Mouse (Mus musculus) hindbrain, embryonic 11.5 days (tissue): ENCODE measurements at regions not wholly inside any gene's neighbourhood (a gene's known extent, or its start where the extent isn't known, plus 50 kb on each side); places are given as distances from the start of the nearest gene placed in this dataset.
A peak's percentile ranks its signal among the peaks of the same experiment; 100 is the strongest.

Source experiments
- ATAC-seq: fragments of 200-750 bp; cut with Nextera tagmentation; 2 replicates; pipeline ENCODE4 v1.8.0; 2017; ENCODE audit warnings: mild to moderate bottlenecking, moderate TSS enrichment, moderate library complexity; ENCODE audit not compliant: low FRiP score
- DNase-seq: peaks from one replicate; pipeline ENCODE4 v3.0.0-alpha.2; 2015; ENCODE audit warnings: low spot score
- H3K27ac ChIP-seq: fragments of 300-500 bp; sonication (generic); 2 replicates; pipeline ENCODE4 v1.5.1; 2014; ENCODE audit warnings: mild to moderate bottlenecking, low read depth, low read length
- H3K27me3 ChIP-seq: fragments of 300-500 bp; sonication (generic); 2 replicates; pipeline ENCODE4 v1.6.1; 2014; ENCODE audit warnings: mild to moderate bottlenecking, low read length, moderate library complexity, mixed read lengths; ENCODE audit not compliant: control insufficient read depth, insufficient read depth
- H3K36me3 ChIP-seq: fragments of 300-500 bp; sonication (generic); 2 replicates; pipeline ENCODE4 v1.6.1; 2014; ENCODE audit warnings: mild to moderate bottlenecking, low read length, moderate library complexity, mixed read lengths; ENCODE audit not compliant: control insufficient read depth, insufficient read depth
- H3K4me1 ChIP-seq: fragments of 300-500 bp; sonication (generic); replicated peaks from 2 replicates; pipeline ENCODE4 v1.6.1; 2014; ENCODE audit warnings: low read length, mixed read lengths; ENCODE audit not compliant: control insufficient read depth, insufficient read depth
- H3K4me2 ChIP-seq: fragments of 300-500 bp; sonication (generic); replicated peaks from 2 replicates; pipeline ENCODE4 v1.6.1; 2014; ENCODE audit warnings: mild to moderate bottlenecking, low read depth, low read length
- H3K4me3 ChIP-seq: fragments of 300-500 bp; sonication (generic); 2 replicates; pipeline ENCODE4 v1.5.1; 2014; ENCODE audit warnings: low read depth, low read length
- H3K9ac ChIP-seq: fragments of 300-500 bp; sonication (generic); 2 replicates; pipeline ENCODE4 v1.6.1; 2014; ENCODE audit warnings: low read depth, low read length
- H3K9me3 ChIP-seq: fragments of 300-500 bp; sonication (generic); 2 replicates; pipeline ENCODE4 v1.6.1; 2016; ENCODE audit warnings: low read length; ENCODE audit not compliant: control insufficient read depth
- WGBS: fragments of 180-500 bp; shearing (Covaris S2); extraction: QIAGEN DNeasy Blood & Tissue Kit; methylation state at CpG from one replicate; pipeline ENCODE4 v1.1.7; 2014; 5-methylcytosine and 5-hydroxymethylcytosine counted together

DNA sequence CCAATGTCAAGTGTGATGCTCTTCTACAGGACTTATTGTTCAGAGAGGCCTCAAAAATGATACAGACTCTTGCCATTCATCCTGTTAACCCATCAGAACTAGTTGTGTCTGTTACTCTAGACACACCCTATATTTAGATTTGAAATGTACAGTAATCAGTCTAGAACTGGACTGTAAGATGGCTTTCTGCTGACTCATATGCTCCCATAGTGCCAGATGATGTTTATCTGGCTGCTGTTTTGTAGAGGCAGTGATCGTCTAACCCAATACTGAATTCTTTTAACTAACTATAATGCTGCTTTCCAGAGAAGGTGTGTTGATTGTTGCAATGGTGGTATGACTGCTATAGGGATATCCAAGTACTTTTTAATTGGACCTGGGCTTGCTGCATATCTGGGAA lies 185.9 kb upstream of the Npsr1 start:
- DNase-seq (no peak), ATAC-seq (no peak)
- H3K27ac ChIP-seq = no peak overlapping the region
- H3K36me3 ChIP-seq = no peaks in the 10 kb centered on the region
- H3K9me3 ChIP-seq = no peaks in the 10 kb centered on the region
- WGBS = 90% methylated on average over 1 of the region's 1 CpGs
- H3K4me1 ChIP-seq = no peaks in the 10 kb centered on the region
- no peak overlapping the region for H3K4me2 ChIP-seq
- H3K27me3 ChIP-seq = no peaks in the 10 kb centered on the region
- H3K9ac ChIP-seq = no peak overlapping the region
- H3K4me3 ChIP-seq = no peak overlapping the region

DNA sequence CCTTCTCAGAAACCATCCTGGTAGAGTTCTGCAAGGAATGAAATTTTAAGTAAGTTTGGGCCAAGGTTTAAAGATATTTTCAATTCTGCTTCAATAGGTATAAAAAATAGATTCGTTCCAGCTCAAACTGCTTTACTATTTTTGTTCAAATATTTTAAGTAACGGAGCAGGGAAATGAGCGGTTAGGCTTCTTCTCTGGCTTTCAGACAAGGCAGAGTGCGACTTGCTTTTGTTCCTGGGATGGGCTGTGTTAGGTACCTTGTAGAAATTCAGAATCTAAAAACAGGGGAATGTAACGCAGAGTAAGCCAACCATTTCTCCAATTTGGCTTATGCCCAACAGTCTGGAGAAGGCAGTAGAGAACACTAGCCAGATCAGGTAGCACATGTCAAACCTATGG lies 180.5 kb upstream of the Npsr1 start:
- ATAC-seq = no peak
- no peak overlapping the region for H3K4me3 ChIP-seq
- H3K27ac ChIP-seq = no peak overlapping the region
- DNase-seq = no peak
- no peak overlapping the region for H3K4me2 ChIP-seq
- no peaks in the 10 kb centered on the region for H3K4me1 ChIP-seq
- H3K9ac ChIP-seq = no peak overlapping the region
- 91% methylated on average over 5 of the region's 5 CpGs for WGBS
- H3K27me3 ChIP-seq = no peaks in the 10 kb centered on the region
- no peaks in the 10 kb centered on the region for H3K36me3 ChIP-seq
- no peaks in the 10 kb centered on the region for H3K9me3 ChIP-seq

DNA sequence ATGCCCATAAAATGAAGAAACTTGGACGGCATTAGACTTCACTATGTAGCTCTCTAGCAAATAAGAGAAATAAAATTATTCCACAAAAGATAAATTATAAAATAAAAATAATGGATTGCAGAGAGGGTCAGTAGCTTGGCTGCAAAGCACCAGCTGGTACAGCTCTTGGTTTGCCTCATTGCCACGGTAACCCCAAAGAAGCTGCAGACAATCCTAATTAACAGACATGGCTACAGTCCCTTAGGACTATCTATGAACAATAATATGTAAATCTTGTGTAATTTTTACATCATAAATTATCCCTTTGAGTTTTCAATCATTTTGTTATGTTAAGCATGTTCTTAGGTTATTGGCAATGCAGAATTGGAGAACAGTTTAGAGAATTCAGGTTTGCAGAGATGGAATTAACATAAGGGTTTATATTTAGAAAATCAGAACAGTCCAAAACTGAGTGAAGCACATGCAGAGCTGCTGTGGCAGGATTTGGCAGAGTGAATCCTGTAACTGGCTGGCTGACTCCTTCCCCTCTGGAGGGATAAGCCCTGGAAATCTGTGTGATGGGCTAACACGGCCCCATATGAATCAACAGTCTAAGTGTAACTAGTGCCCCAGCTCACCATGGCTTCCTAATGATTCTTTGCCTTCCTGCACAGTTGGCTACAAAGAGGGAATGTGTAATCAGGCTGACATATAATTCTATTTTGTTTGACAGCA lies 178.4 kb upstream of the Npsr1 start:
- H3K27ac ChIP-seq = no peak overlapping the region
- DNase-seq (peak; percentile 19), ATAC-seq (peak; percentile 91)
- H3K9ac ChIP-seq = no peak overlapping the region
- H3K9me3 ChIP-seq = no peaks in the 10 kb centered on the region
- H3K27me3 ChIP-seq = no peaks in the 10 kb centered on the region
- H3K4me1 ChIP-seq = no peaks in the 10 kb centered on the region
- H3K4me3 ChIP-seq = no peak overlapping the region
- 76% methylated on average over 3 of the region's 3 CpGs for WGBS
- H3K4me2 ChIP-seq = no peak overlapping the region
- H3K36me3 ChIP-seq = no peaks in the 10 kb centered on the region

DNA sequence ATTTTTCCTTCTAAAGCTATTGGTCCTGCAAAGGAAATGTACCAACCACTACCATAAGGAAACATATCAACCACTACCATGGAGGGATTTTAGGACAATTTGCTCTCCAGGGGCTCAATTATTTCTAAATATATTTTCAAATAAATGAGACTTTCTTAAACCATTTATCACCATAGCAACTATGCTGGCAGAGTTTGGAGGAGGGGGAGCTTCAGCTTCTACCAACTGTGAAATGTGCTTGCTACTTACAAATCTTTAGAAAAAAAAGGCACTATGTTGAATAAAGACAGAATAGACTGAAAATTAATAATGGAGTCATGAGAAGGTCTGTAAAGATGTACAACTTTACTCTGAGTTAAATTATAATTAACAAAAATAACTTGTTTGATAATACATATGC lies 165.6 kb upstream of the Npsr1 start:
- H3K27ac ChIP-seq = no peak overlapping the region
- H3K9me3 ChIP-seq = no peaks in the 10 kb centered on the region
- no peak for ATAC-seq
- no peak for DNase-seq
- no peaks in the 10 kb centered on the region for H3K4me1 ChIP-seq
- no peak overlapping the region for H3K9ac ChIP-seq
- H3K27me3 ChIP-seq = no peaks in the 10 kb centered on the region
- H3K4me2 ChIP-seq = no peak overlapping the region
- no peak overlapping the region for H3K4me3 ChIP-seq
- H3K36me3 ChIP-seq = no peaks in the 10 kb centered on the region

DNA sequence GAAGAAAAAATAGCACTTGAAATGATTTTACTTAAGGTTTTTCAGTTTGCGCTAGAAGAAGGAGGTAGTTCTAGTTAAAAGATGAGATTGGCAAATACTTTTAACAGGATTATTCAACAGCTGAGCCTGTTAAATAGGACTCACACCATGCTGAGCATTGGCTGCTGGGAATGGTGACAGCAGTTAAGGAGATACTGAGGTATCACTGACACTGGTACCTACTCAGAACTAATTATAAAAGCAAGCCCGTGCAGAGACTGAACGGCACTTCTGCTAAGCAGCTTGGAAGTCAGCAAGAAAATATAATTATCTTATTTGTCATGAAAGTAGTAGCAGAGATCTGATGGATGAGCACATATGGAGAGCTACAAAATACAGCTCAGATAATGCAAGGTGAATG lies 163.5 kb upstream of the Npsr1 start:
- no peak overlapping the region for H3K9ac ChIP-seq
- H3K9me3 ChIP-seq = no peaks in the 10 kb centered on the region
- DNase-seq (no peak), ATAC-seq (no peak)
- H3K4me3 ChIP-seq = no peak overlapping the region
- no peak overlapping the region for H3K4me2 ChIP-seq
- H3K4me1 ChIP-seq = no peaks in the 10 kb centered on the region
- H3K36me3 ChIP-seq = no peaks in the 10 kb centered on the region
- no peak overlapping the region for H3K27ac ChIP-seq
- H3K27me3 ChIP-seq = no peaks in the 10 kb centered on the region
- WGBS = 94% methylated on average over 3 of the region's 3 CpGs

DNA sequence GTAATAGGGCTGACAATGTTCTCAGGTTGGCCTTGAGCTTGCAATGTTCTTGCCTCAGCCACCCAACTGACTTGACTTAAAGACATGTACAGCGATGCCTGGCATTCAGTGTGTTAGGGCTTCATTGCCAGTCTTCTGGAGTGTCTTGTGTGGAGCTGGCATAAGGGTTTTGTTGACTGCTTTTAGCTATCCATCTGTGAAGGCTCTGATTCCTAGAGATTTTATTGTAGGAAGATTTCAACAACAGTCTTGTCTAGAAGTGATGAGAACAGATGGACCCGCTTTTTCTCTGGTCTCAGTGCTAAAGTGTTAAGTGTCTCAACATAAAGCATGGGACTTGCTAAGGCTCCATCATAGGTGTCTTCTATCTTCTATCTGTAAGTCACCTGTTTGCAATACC lies 145.3 kb upstream of the Npsr1 start:
- Histone ChIP-seq H3K27ac (no peak overlapping the region), H3K27me3 (no peaks in the 10 kb centered on the region), H3K4me1 (no peaks in the 10 kb centered on the region), H3K4me2 (no peak overlapping the region), H3K9me3 (no peaks in the 10 kb centered on the region), H3K4me3 (no peak overlapping the region), H3K36me3 (no peaks in the 10 kb centered on the region), H3K9ac (no peak overlapping the region)
- ATAC-seq = no peak
- DNase-seq = no peak
- WGBS = 91% methylated on average over 2 of the region's 2 CpGs

DNA sequence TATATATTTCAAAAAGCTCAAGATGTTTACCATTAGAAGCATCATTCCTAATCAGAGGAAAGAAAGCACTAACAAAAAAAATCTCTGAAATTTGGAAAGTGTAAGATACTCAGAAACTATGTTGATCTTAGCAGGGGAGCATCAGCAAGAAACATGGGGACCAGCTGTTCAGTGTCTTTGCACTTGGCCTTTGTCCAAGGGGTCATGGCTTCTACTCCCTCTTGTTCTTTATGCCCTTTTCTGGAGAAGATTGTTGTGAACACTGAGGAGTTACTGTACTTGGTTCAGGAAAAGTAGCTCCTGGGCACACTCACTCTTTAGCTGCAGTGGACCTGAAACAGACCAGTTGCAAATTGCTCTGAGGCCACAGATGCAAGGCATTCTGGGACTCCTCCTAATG lies 141.2 kb upstream of the Npsr1 start:
- no peaks in the 10 kb centered on the region for H3K4me1 ChIP-seq
- ATAC-seq = no peak

DNA sequence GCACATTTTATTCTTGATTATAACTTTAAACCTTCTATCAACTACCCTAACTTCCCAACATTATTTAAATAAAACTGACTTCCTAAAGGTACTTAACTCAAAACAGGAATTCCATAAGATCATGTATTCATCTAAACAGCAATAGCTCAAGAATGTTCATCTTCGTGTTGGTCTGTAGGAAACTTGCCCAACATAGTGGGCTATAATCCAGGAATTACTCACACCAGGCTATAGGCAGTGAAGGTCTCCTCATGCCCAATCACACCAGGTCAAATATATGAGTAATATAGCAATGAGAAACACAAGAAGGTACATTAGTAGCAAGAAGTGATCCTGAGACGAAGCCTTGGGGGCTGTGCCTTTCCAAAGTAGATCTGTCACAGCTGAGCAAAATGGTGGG lies 128.1 kb upstream of the Npsr1 start:
- WGBS = 77% methylated on average over 2 of the region's 2 CpGs
- no peaks in the 10 kb centered on the region for H3K9me3 ChIP-seq
- no peaks in the 10 kb centered on the region for H3K36me3 ChIP-seq
- H3K4me3 ChIP-seq = no peak overlapping the region
- no peak overlapping the region for H3K9ac ChIP-seq
- no peak overlapping the region for H3K4me2 ChIP-seq
- no peak overlapping the region for H3K27ac ChIP-seq
- ATAC-seq (no peak), DNase-seq (no peak)
- no peaks in the 10 kb centered on the region for H3K4me1 ChIP-seq
- no peaks in the 10 kb centered on the region for H3K27me3 ChIP-seq

More for the DNA sequence above, 141.2 kb upstream of the Npsr1 start:
- DNase-seq = no peak
- Histone ChIP-seq H3K9ac (no peak overlapping the region), H3K9me3 (no peaks in the 10 kb centered on the region), H3K27me3 (no peaks in the 10 kb centered on the region), H3K4me3 (no peak overlapping the region), H3K4me2 (no peak overlapping the region), H3K36me3 (no peaks in the 10 kb centered on the region), H3K27ac (no peak overlapping the region)

DNA sequence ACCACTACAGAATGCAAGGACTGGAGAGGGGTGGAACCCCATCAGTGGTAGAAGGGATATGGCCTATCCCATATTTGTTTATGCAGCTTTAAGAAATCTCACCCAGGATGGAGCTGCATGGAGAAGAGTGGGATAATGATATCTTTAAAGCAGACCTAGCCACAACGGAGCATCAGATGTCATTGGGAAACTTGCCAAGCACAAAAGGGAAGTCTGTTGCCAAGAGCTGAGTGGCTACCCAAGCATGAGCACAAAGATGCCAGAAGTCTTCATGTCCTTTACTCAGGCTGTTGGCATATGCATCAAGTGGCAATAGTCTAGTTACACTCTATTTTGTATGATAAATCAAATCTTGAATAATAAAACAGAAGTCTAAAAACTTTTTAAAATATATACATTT lies 124.6 kb upstream of the Npsr1 start:
- H3K4me1 ChIP-seq = no peaks in the 10 kb centered on the region
- H3K36me3 ChIP-seq = no peaks in the 10 kb centered on the region
- H3K9ac ChIP-seq = no peak overlapping the region
- ATAC-seq = no peak
- no peak overlapping the region for H3K27ac ChIP-seq
- 85% methylated on average over 1 of the region's 1 CpGs for WGBS
- H3K9me3 ChIP-seq = no peaks in the 10 kb centered on the region
- no peak for DNase-seq
- no peak overlapping the region for H3K4me3 ChIP-seq
- H3K27me3 ChIP-seq = no peaks in the 10 kb centered on the region
- H3K4me2 ChIP-seq = no peak overlapping the region
